Mouse (Mus musculus) liver, postnatal 0 days (tissue): Measurements from ENCODE around the gene Scel. TPM values are rescaled to one million over a fixed set of nuclear protein-coding genes. Genes with fewer than 3 reads are reported as not detected.

Experiments
- ATAC-seq: fragments of 200-750 bp; cut with Nextera tagmentation; 2 replicates; pipeline ENCODE4 v1.8.0; 2017; ENCODE audit warnings: mild to moderate bottlenecking, moderate library complexity
- DNase-seq: peaks from one replicate; pipeline ENCODE4 v3.0.0-alpha.2; 2016
- H3K27ac ChIP-seq: fragments of 300-500 bp; sonication (generic); 2 replicates; pipeline ENCODE4 v1.5.1; 2014; ENCODE audit warnings: antibody characterized with exemption, moderate library complexity, mild to moderate bottlenecking, low read depth
- H3K27me3 ChIP-seq: fragments of 300-500 bp; sonication (generic); 2 replicates; pipeline ENCODE4 v1.6.1; 2014; ENCODE audit warnings: low read length, control low read depth, mixed read lengths; ENCODE audit not compliant: insufficient read depth
- H3K36me3 ChIP-seq: fragments of 300-500 bp; sonication (generic); replicated peaks from 2 replicates; pipeline ENCODE4 v1.6.1; 2014; ENCODE audit warnings: mild to moderate bottlenecking, control low read depth, low read length, moderate library complexity, mixed read lengths; ENCODE audit not compliant: insufficient read depth
- H3K4me1 ChIP-seq: fragments of 300-500 bp; sonication (generic); 2 replicates; pipeline ENCODE4 v1.6.1; 2014; ENCODE audit warnings: antibody characterized with exemption, mild to moderate bottlenecking, control low read depth; ENCODE audit not compliant: insufficient read depth
- H3K4me2 ChIP-seq: fragments of 300-500 bp; sonication (generic); 2 replicates; pipeline ENCODE4 v1.6.1; 2014; ENCODE audit warnings: low read depth, mild to moderate bottlenecking, low read length, moderate library complexity, mixed read lengths
- H3K4me3 ChIP-seq: fragments of 300-500 bp; sonication (generic); 2 replicates; pipeline ENCODE4 v1.5.1; 2014; ENCODE audit warnings: low read depth, low read length
- H3K9ac ChIP-seq: fragments of 300-500 bp; sonication (generic); replicated peaks from 2 replicates; pipeline ENCODE4 v1.6.1; 2014; ENCODE audit warnings: mild to moderate bottlenecking, moderate library complexity
- H3K9me3 ChIP-seq: fragments of 300-500 bp; sonication (generic); 2 replicates; pipeline ENCODE4 v1.6.1; 2016; ENCODE audit warnings: mild to moderate bottlenecking, control low read depth, low read length, mixed read lengths
- CTCF ChIP-seq: sonication (generic); IDR thresholded peaks from 2 replicates; pipeline ENCODE4 v1.5.1; 2016; ENCODE audit warnings: antibody characterized with exemption, low read depth
- EP300 ChIP-seq: IDR thresholded peaks from 2 replicates; pipeline ENCODE4 v1.6.1; 2016; ENCODE audit warnings: antibody characterized with exemption, low read depth, mild to moderate bottlenecking
- WGBS: fragments of 180-500 bp; shearing (Covaris S2); extraction: QIAGEN DNeasy Blood & Tissue Kit; methylation state at CpG from one replicate; pipeline ENCODE4 v1.1.7; 2014; ENCODE audit not compliant: insufficient replicate concordance; 5-methylcytosine and 5-hydroxymethylcytosine counted together
- polyA plus RNA-seq: library from polyadenylated mRNA; unstranded; fragments of >200 nt; fragmentation: Nextera tagmentation; extraction: Ambion mirVana; gene quantifications from 2 replicates; pipeline ENCODE4 v1.2.1, GENCODE M21; 2015

The Scel gene
- polyA plus RNA-seq, 1 experiment from 2014 or later, result not detected

- H3K4me1 ChIP-seq, result no peaks in the 10 kb centered on the region
- H3K36me3 ChIP-seq, result no peaks in the 10 kb centered on the region
- DNase-seq (no peak), ATAC-seq (no peak)
- H3K9me3 ChIP-seq, result no peaks in the 10 kb centered on the region
- H3K4me3 ChIP-seq, result no peak overlapping the region
- 84% methylated on average over 6 of the region's 6 CpGs for WGBS
- no peak overlapping the region for H3K9ac ChIP-seq
- TF ChIP-seq EP300, result no peak
- no peak for TF ChIP-seq CTCF
- no peaks in the 10 kb centered on the region for H3K27me3 ChIP-seq
- no peak overlapping the region for H3K27ac ChIP-seq
- H3K4me2 ChIP-seq, result no peak overlapping the region
These were observed 100.6 kb downstream of the Scel start for GRCm38 (mm10) chr14:103613573-103614271.

- Histone ChIP-seq H3K27me3 (no peaks in the 10 kb centered on the region), H3K9me3 (no peaks in the 10 kb centered on the region), H3K4me1 (no peaks in the 10 kb centered on the region), H3K27ac (no peak overlapping the region), H3K4me3 (no peak overlapping the region), H3K36me3 (no peaks in the 10 kb centered on the region), H3K9ac (no peak overlapping the region), H3K4me2 (no peak overlapping the region)
- DNase-seq, result no peak
- WGBS, result 74% methylated on average over 4 of the region's 4 CpGs
- no peak for ATAC-seq
- no peak for TF ChIP-seq EP300
- no peak for TF ChIP-seq CTCF
These were observed 101.1 kb downstream of the Scel start for GRCm38 (mm10) chr14:103614272-103614587.

GRCm38 (mm10) chr14:103619756-103620155 is 106.6 kb downstream of the Scel start:
- ATAC-seq (no peak), DNase-seq (no peak)
- WGBS, result 73% methylated on average over 4 of the region's 4 CpGs
- H3K4me2 ChIP-seq, result no peak overlapping the region
- no peak overlapping the region for H3K9ac ChIP-seq
- H3K4me1 ChIP-seq, result no peaks in the 10 kb centered on the region
- no peak overlapping the region for H3K4me3 ChIP-seq
- H3K9me3 ChIP-seq, result no peaks in the 10 kb centered on the region
- no peaks in the 10 kb centered on the region for H3K27me3 ChIP-seq
- TF ChIP-seq CTCF (no peak), EP300 (no peak)
- H3K27ac ChIP-seq, result no peak overlapping the region
- H3K36me3 ChIP-seq, result no peaks in the 10 kb centered on the region

GRCm38 (mm10) chr14:103621207-103621606 is 108.1 kb downstream of the Scel start:
- DNase-seq, result no peak
- Histone ChIP-seq H3K4me3 (no peak overlapping the region), H3K9me3 (no peaks in the 10 kb centered on the region), H3K36me3 (no peaks in the 10 kb centered on the region), H3K4me1 (no peaks in the 10 kb centered on the region), H3K27me3 (no peaks in the 10 kb centered on the region), H3K27ac (no peak overlapping the region), H3K9ac (no peak overlapping the region), H3K4me2 (no peak overlapping the region)
- 82% methylated on average over 2 of the region's 2 CpGs for WGBS
- no peak for ATAC-seq
- TF ChIP-seq EP300, result no peak
- no peak for TF ChIP-seq CTCF

GRCm38 (mm10) chr14:103626100-103626499 is 113.0 kb downstream of the Scel start:
- WGBS, result 85% methylated on average over 6 of the region's 6 CpGs
- no peaks in the 10 kb centered on the region for H3K36me3 ChIP-seq
- no peaks in the 10 kb centered on the region for H3K4me1 ChIP-seq
- no peak for TF ChIP-seq EP300
- TF ChIP-seq CTCF, result no peak
- no peaks in the 10 kb centered on the region for H3K9me3 ChIP-seq
- no peaks in the 10 kb centered on the region for H3K27me3 ChIP-seq
- no peak overlapping the region for H3K9ac ChIP-seq
- no peak for ATAC-seq
- no peak overlapping the region for H3K4me2 ChIP-seq
- DNase-seq, result no peak
- H3K4me3 ChIP-seq, result no peak overlapping the region
- H3K27ac ChIP-seq, result no peak overlapping the region

- Histone ChIP-seq H3K4me3 (no peak overlapping the region), H3K27ac (no peak overlapping the region), H3K4me2 (no peak overlapping the region), H3K9ac (no peak overlapping the region), H3K4me1 (no peaks in the 10 kb centered on the region), H3K36me3 (no peaks in the 10 kb centered on the region), H3K27me3 (no peaks in the 10 kb centered on the region), H3K9me3 (0 out of 2 replicates have a peak, but pooled peaks cover 3% of the 10 kb centered on the region)
- WGBS, result 84% methylated on average over 7 of the region's 7 CpGs
- DNase-seq (no peak), ATAC-seq (no peak)
- TF ChIP-seq CTCF (no peak), EP300 (no peak)
These were observed 116.7 kb downstream of the Scel start for GRCm38 (mm10) chr14:103629639-103630364.
